In the genomic region with DNA sequence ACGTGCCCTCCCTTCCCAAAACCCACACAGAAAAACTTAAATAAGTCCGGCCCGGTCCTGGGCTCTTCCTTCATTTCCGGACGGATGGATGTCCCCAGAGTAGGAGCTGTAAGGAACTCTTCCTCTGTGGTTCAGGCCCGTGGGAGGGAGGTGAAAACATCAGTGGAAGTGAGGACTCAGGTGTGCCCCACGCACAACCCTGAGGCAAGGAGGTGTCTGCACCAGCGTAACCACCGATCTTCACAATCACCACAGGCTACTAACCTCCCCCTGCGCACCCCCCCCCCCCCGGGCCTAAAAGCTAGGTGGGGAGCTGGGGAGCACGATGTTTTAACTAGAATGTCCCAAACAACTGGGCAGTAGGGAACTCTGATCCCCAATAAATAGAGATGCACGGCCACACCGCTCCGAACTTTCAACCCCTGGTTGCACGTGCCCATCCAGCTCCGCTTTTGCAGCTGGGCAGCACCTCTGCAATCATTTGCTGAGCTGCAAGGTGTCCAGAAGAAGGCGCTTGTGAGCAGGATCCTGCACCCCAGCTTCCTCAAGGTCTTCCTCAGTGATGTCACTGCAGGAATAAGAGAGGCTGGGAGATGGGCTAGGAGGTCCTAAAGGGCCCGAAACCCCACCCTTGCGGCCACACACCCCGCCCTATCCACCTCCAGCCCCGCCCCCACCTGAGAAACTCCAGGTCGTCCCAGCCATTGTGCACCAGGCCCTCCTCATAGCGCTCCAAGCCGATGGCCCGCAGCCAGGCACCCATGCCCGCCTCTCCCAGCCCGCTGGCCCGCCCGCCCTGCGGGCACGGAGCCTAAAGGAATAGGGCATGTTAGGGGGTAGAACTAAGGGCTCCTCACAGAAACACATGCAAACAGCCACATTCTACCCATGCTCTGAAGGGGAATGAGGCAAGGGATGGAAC, we compare ENCODE assay signal across 10 mouse cellular contexts. TPM values are rescaled to one million over a fixed set of nuclear protein-coding genes. Genes with fewer than 3 reads are reported as not detected.
DNase-seq lines count a peak whose midpoint lies in the region; ATAC-seq lines count a peak whose summit lies in the region.
"Had no signal": no experiment of that assay in that cellular context is flagged by ENCODE, and none has a peak within 500 bp of the region (broad histone marks: within the 10 kb centered on the region; RNA-seq: fewer than 3 reads in every experiment).

No protein-coding gene starts in this region.

- WGBS in heart, embryonic 11.5 days (ENCODE audit: insufficient replicate concordance), result 33% methylated on average over 32 of the region's 32 CpGs

- H3K27me3 ChIP-seq in heart, embryonic 11.5 days (ENCODE audit: control insufficient read depth, insufficient read depth, low read length), result peaks cover 38% of the 10 kb centered on the region

- H3K27ac ChIP-seq in heart, embryonic 11.5 days (ENCODE audit: low read depth, low read length), result no peak overlapping the region

- peak overlapping the region; percentile 95; the same call in 1 of the 2 replicates for H3K4me2 ChIP-seq in heart, embryonic 11.5 days

- no peak overlapping the region for H3K4me3 ChIP-seq in heart, embryonic 11.5 days (ENCODE audit: low read depth, low read length)

- no peak for ATAC-seq in heart, embryonic 11.5 days (replicated peaks; ENCODE audit: insufficient number of reproducible peaks, low FRiP score, low TSS enrichment)
- no peak for ATAC-seq in erythroblast, adult 5-6 weeks (replicated peaks; ENCODE audit: low FRiP score, poor library complexity, severe bottlenecking)

- no peaks in the 10 kb centered on the region for H3K9me3 ChIP-seq in heart, embryonic 11.5 days (replicated peaks; ENCODE audit: control insufficient read depth, low read length)
- H3K9me3 ChIP-seq: stomach, embryonic 15.5 days had no signal

- H3K36me3 ChIP-seq in heart, embryonic 11.5 days (ENCODE audit: control insufficient read depth, insufficient read depth, low read length), result peaks cover 34% of the 10 kb centered on the region

- no peak overlapping the region for H3K9ac ChIP-seq in heart, embryonic 11.5 days (ENCODE audit: low read depth, low read length)

- no peak for DNase-seq in heart, adult 8-10 months (ENCODE audit: low spot score)
- DNase-seq in embryo, embryonic 9.5 days (ENCODE audit: extremely low spot score), result peak; percentile 58
- DNase-seq in kidney, adult 11 months, result peak; percentile 65
- peak; percentile 49 for DNase-seq in lung, postnatal 10 days
- peak; percentile 64 for DNase-seq in testis, postnatal 14 days (ENCODE audit: low spot score)
- DNase-seq in frontal cortex, postnatal 14 days (ENCODE audit: low spot score in 2 of 2), result no peak

- peaks cover 27% of the 10 kb centered on the region for H3K4me1 ChIP-seq in heart, embryonic 11.5 days (ENCODE audit: control insufficient read depth, insufficient read depth, low read length)

RNA-seq across cellular contexts. Expression of gene Phox2a, which starts 5.0 kb away (rescaled TPM):
- not detected in 2 replicates for polyA plus RNA-seq in heart, embryonic 11.5 days (2014; fragmentation: Nextera tagmentation; extraction: Ambion mirVana)
- total RNA-seq in heart, adult 8-10 months (2022), result under 1 TPM in 2 of 4 experiments, not detected in 2; 0.22 to 0.37 TPM
- not detected in 2 replicates for total RNA-seq in erythroblast, adult 5-6 weeks (2015; ENCODE audit: low replicate concordance)
- not detected in 2 replicates for total RNA-seq in erythroblast, adult 5-6 weeks (2017; ENCODE audit: low replicate concordance)
- polyA plus RNA-seq: gonadal fat pad, adult 2 months had no signal

RNA-seq across cellular contexts. Expression of gene Inppl1, which starts 14.9 kb away (rescaled TPM):
- 33.6 and 52.0 TPM in 2 replicates for polyA plus RNA-seq in heart, embryonic 11.5 days (2014; fragmentation: Nextera tagmentation; extraction: Ambion mirVana)
- 100 to 1,000 TPM; 174 to 207 (median 187) TPM for total RNA-seq in heart, adult 8-10 months (2022)
- total RNA-seq in erythroblast, adult 5-6 weeks (2015; ENCODE audit: low replicate concordance), result 0.58 and 5.6 TPM in 2 replicates
- 1.4 and 18.0 TPM in 2 replicates for total RNA-seq in erythroblast, adult 5-6 weeks (2017; ENCODE audit: low replicate concordance)

RNA-seq across cellular contexts. Expression of gene Folr2, which starts 33.9 kb away (rescaled TPM):
- not detected in 2 replicates for polyA plus RNA-seq in heart, embryonic 11.5 days (2014; fragmentation: Nextera tagmentation; extraction: Ambion mirVana)
- total RNA-seq in heart, adult 8-10 months (2022), result 1 to 10 TPM; 3.1 to 5.9 (median 4.3) TPM
- total RNA-seq in erythroblast, adult 5-6 weeks (2015; ENCODE audit: low replicate concordance), result 3.6 TPM in 1 of 2 replicates, not detected in the other
- not detected in 2 replicates for total RNA-seq in erythroblast, adult 5-6 weeks (2017; ENCODE audit: low replicate concordance)

RNA-seq across cellular contexts. Expression of gene Anapc15, which starts 40.4 kb away (rescaled TPM):
- polyA plus RNA-seq in heart, embryonic 11.5 days (2014; fragmentation: Nextera tagmentation; extraction: Ambion mirVana), result 73.3 and 76.5 TPM in 2 replicates
- 10 to 100 TPM; 20.8 to 26.8 (median 24.9) TPM for total RNA-seq in heart, adult 8-10 months (2022)
- total RNA-seq in erythroblast, adult 5-6 weeks (2015; ENCODE audit: low replicate concordance), result 14.2 and 28.4 TPM in 2 replicates
- total RNA-seq in erythroblast, adult 5-6 weeks (2017; ENCODE audit: low replicate concordance), result 18.6 and 19.5 TPM in 2 replicates

RNA-seq across cellular contexts. Expression of gene Folr1, which starts 47.5 kb away (rescaled TPM):
- polyA plus RNA-seq in heart, embryonic 11.5 days (2014; fragmentation: Nextera tagmentation; extraction: Ambion mirVana), result 3.2 and 4.3 TPM in 2 replicates
- total RNA-seq in heart, adult 8-10 months (2022), result under 1 TPM in 1 of 4 experiments, not detected in 3; 0.44 TPM
- not detected in 2 replicates for total RNA-seq in erythroblast, adult 5-6 weeks (2015; ENCODE audit: low replicate concordance)
- not detected in 2 replicates for total RNA-seq in erythroblast, adult 5-6 weeks (2017; ENCODE audit: low replicate concordance)

Comparison
In these comparisons a context has a peak if more than half of its experiments do, and no peak if none do; other contexts are left out.
1. DNase-seq: peak in embryo, embryonic 9.5 days (single experiment), kidney, adult 11 months (single experiment), lung, postnatal 10 days (single experiment) and testis, postnatal 14 days (single experiment); none in heart, adult 8-10 months (single experiment) and frontal cortex, postnatal 14 days (0 of 2).
2. RNA of gene Inppl1, which starts 14.9 kb away (total RNA-seq): 174 to 207 TPM in heart, adult 8-10 months; 0.58 to 18.0 TPM in erythroblast, adult 5-6 weeks; every median in the first group is over 4 times any median in the second.